Mouse (Mus musculus): ENCODE results near the gene Smg9. TPM values are rescaled to one million over a fixed set of nuclear protein-coding genes. Genes with fewer than 3 reads are reported as not detected.
A peak's percentile ranks its signal among the peaks of the same experiment; 100 is the strongest.

Gene Smg9
- polyA plus RNA-seq, 1 experiment from 2014 or later: 24.5 TPM

DNA sequence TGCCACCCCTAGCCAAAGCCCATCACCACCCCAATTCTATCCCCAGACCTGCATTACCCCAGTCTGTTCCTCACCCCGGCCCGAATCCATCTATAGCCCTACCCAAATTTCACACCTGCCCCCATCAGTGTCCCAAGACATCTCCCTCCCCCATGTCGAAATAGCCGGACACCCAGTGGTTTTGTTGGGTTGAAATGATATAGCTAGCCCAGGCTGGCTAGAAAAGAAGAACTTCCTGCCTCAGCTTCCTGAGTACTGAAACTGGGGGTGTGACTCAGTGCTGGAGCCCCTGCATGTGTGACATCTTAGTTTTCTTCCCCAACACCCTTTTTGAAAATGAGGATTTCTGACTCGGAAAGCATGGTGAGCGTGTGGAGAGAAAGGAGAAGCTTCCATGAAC is 67.4 kb downstream of the Smg9 start:
- 89% methylated on average over 6 of the region's 6 CpGs for WGBS
- no peaks in the 10 kb centered on the region for H3K9me3 ChIP-seq (ENCODE audit: low read depth, low read length)
- no peaks in the 10 kb centered on the region for H3K27me3 ChIP-seq (ENCODE audit: insufficient read depth, low read length)
- H3K36me3 ChIP-seq (ENCODE audit: insufficient read depth): peaks cover 12% of the 10 kb centered on the region; the same call in 1 of the 2 replicates
- peaks cover 7% of the 10 kb centered on the region; the same call in 1 of the 2 replicates for H3K4me1 ChIP-seq (ENCODE audit: insufficient read depth)
- no peak for TF ChIP-seq CTCF (IDR thresholded peaks at IDR 0.05; ENCODE audit: low read depth)
- no peak overlapping the region for H3K27ac ChIP-seq (ENCODE audit: low read depth)
- no peak for ATAC-seq (ENCODE audit: insufficient read depth)
- no peak for DNase-seq
- no peak overlapping the region for H3K4me2 ChIP-seq
- H3K9ac ChIP-seq: no peak overlapping the region
- H3K4me3 ChIP-seq (ENCODE audit: low read depth, low read length): no peak overlapping the region

DNA sequence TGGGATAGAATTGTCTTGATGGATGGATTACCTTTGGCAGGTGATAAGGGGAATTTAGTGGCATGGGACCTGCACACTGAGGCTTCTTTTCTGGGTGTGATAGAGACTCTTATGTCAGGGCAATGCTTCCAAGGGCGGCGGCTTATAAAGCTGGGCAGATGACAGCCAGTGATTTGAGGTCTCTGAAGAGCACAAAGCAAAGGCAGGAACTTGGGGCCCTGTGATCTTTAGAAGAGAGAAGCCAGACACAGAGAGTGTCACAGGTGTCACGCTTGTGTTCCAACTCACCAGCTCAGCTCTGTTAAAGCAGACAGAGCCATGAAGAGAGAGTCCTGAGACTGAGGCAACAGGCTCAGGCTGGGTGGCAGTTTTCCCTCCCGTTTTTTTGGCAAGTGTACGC is 68.5 kb downstream of the Smg9 start:
- no peak overlapping the region for H3K9ac ChIP-seq
- ATAC-seq (ENCODE audit: insufficient read depth): no peak

DNA sequence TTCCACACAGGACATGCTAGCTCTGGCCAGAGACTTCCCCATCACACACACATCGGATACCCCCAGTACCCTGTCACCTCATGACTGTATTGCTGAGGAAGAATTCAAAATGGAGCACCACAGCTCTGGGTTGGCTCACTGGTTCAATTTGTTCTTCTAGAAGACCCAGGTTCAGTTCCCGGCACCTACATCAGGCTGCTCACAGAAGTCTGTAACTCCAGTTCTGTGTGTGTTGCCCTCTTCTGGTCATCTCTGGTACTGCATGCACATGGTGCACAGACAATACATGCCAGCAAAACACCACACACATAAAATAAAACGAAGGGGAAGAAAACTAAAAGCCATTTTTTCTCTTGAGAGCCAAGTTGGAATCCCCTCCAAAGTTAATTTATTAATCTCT is 69.7 kb downstream of the Smg9 start:
- DNase-seq (peak; percentile 27), ATAC-seq (ENCODE audit: insufficient read depth) (no peak)
- H3K27ac ChIP-seq (ENCODE audit: low read depth): no peak overlapping the region
- no peak overlapping the region for H3K4me3 ChIP-seq (ENCODE audit: low read depth, low read length)
- WGBS: 84% methylated on average over 3 of the region's 3 CpGs
- H3K9ac ChIP-seq: no peak overlapping the region
- no peaks in the 10 kb centered on the region for H3K27me3 ChIP-seq (ENCODE audit: insufficient read depth, low read length)
- H3K9me3 ChIP-seq (ENCODE audit: low read depth, low read length): no peaks in the 10 kb centered on the region; the same call in 1 of the 2 replicates
- no peak overlapping the region for H3K4me2 ChIP-seq
- peak; percentile 60 for TF ChIP-seq CTCF (IDR thresholded peaks at IDR 0.05; ENCODE audit: low read depth)
- no peaks in the 10 kb centered on the region; the same call in 1 of the 2 replicates for H3K4me1 ChIP-seq (ENCODE audit: insufficient read depth)
- peaks cover 23% of the 10 kb centered on the region for H3K36me3 ChIP-seq (ENCODE audit: insufficient read depth)

More for the DNA sequence above, 68.5 kb downstream of the Smg9 start:
- no peak for TF ChIP-seq CTCF (IDR thresholded peaks at IDR 0.05; ENCODE audit: low read depth)
- H3K27me3 ChIP-seq (ENCODE audit: insufficient read depth, low read length): no peaks in the 10 kb centered on the region
- peaks cover 3% of the 10 kb centered on the region; the same call in 1 of the 2 replicates for H3K4me1 ChIP-seq (ENCODE audit: insufficient read depth)
- H3K4me3 ChIP-seq (ENCODE audit: low read depth, low read length): no peak overlapping the region
- H3K4me2 ChIP-seq: no peak overlapping the region
- peaks cover 22% of the 10 kb centered on the region for H3K36me3 ChIP-seq (ENCODE audit: insufficient read depth)
- no peak overlapping the region for H3K27ac ChIP-seq (ENCODE audit: low read depth)
- no peak for DNase-seq
- no peaks in the 10 kb centered on the region; the same call in 1 of the 2 replicates for H3K9me3 ChIP-seq (ENCODE audit: low read depth, low read length)
- WGBS: 84% methylated on average over 5 of the region's 5 CpGs

DNA sequence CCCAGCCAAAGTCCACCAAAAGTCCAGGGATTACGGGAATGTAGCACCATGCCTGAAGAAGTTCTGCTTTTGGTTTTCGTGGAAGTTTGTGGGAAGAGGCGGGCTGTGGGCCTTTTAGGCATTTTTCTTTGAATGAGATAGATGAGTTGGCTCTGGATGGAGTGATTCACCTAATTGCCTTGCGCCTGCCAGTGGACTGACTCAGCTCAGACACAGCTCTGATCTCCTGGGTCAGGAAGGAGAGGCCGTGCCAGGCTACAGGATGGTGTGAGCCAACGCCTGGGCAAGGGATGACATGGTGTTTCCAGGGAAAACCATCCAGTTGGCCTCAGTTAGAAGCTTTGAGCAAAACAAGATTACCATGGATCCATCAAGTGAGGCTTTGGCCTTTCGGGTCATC is 70.9 kb downstream of the Smg9 start:
- WGBS: 89% methylated on average over 7 of the region's 7 CpGs
- no peak for TF ChIP-seq CTCF (IDR thresholded peaks at IDR 0.05; ENCODE audit: low read depth)

More for the DNA sequence above, 70.9 kb downstream of the Smg9 start:
- Histone ChIP-seq H3K4me1 (ENCODE audit: insufficient read depth) (no peaks in the 10 kb centered on the region), H3K27me3 (ENCODE audit: insufficient read depth, low read length) (no peaks in the 10 kb centered on the region), H3K4me3 (ENCODE audit: low read depth, low read length) (no peak overlapping the region), H3K9me3 (ENCODE audit: low read depth, low read length) (no peaks in the 10 kb centered on the region; the same call in 1 of the 2 replicates), H3K27ac (ENCODE audit: low read depth) (no peak overlapping the region), H3K36me3 (ENCODE audit: insufficient read depth) (peaks cover 27% of the 10 kb centered on the region), H3K9ac (no peak overlapping the region), H3K4me2 (no peak overlapping the region)
- ATAC-seq (ENCODE audit: insufficient read depth) (no peak), DNase-seq (no peak)

Other genes with a start within 250 kb of the Smg9 start
- gene Zfp114, start 224.6 kb upstream of the Smg9 start, polyA plus RNA-seq (2014; fragmentation: Nextera tagmentation; extraction: Ambion mirVana): 6.7 and 8.2 TPM in 2 replicates
- gene Zfp111, start 188.2 kb upstream of the Smg9 start, polyA plus RNA-seq (2014; fragmentation: Nextera tagmentation; extraction: Ambion mirVana): 13.1 and 15.6 TPM in 2 replicates
- gene Zfp109, start 162.1 kb upstream of the Smg9 start, polyA plus RNA-seq (2014; fragmentation: Nextera tagmentation; extraction: Ambion mirVana): 4.3 and 4.8 TPM in 2 replicates
- gene Zfp108, start 144.8 kb upstream of the Smg9 start, polyA plus RNA-seq (2014; fragmentation: Nextera tagmentation; extraction: Ambion mirVana): 3.3 and 4.7 TPM in 2 replicates
- 8.4 and 8.6 TPM in 2 replicates for gene Zfp93, start 129.2 kb upstream of the Smg9 start, polyA plus RNA-seq (2014; fragmentation: Nextera tagmentation; extraction: Ambion mirVana)
- gene Zfp61, start 98.4 kb upstream of the Smg9 start, polyA plus RNA-seq (2014; fragmentation: Nextera tagmentation; extraction: Ambion mirVana): 32.1 and 32.4 TPM in 2 replicates
- 8.6 and 9.8 TPM in 2 replicates for gene Zfp94, start 83.0 kb upstream of the Smg9 start, polyA plus RNA-seq (2014; fragmentation: Nextera tagmentation; extraction: Ambion mirVana)
- gene Tescl, start 65.7 kb upstream of the Smg9 start, polyA plus RNA-seq (2014; fragmentation: Nextera tagmentation; extraction: Ambion mirVana): not detected in 2 replicates
- not detected in 2 replicates for gene Lypd5, start 50.4 kb upstream of the Smg9 start, polyA plus RNA-seq (2014; fragmentation: Nextera tagmentation; extraction: Ambion mirVana)
- gene Kcnn4, start 29.4 kb upstream of the Smg9 start, polyA plus RNA-seq (2014; fragmentation: Nextera tagmentation; extraction: Ambion mirVana): 1.6 and 1.7 TPM in 2 replicates
- 0.14 TPM in 1 of 2 replicates, not detected in the other for gene Irgc1, start 52.7 kb downstream of the Smg9 start, polyA plus RNA-seq (2014; fragmentation: Nextera tagmentation; extraction: Ambion mirVana)
- gene Plaur, start 62.9 kb downstream of the Smg9 start, polyA plus RNA-seq (2014; fragmentation: Nextera tagmentation; extraction: Ambion mirVana): 18.1 and 20.2 TPM in 2 replicates
- gene Cadm4, start 82.4 kb downstream of the Smg9 start, polyA plus RNA-seq (2014; fragmentation: Nextera tagmentation; extraction: Ambion mirVana): 0.34 and 0.72 TPM in 2 replicates
- 36.2 and 37.7 TPM in 2 replicates for gene Zfp428, start 107.4 kb downstream of the Smg9 start, polyA plus RNA-seq (2014; fragmentation: Nextera tagmentation; extraction: Ambion mirVana)
- gene AC161166.1, start 112.8 kb downstream of the Smg9 start, polyA plus RNA-seq (2014; fragmentation: Nextera tagmentation; extraction: Ambion mirVana): 0.32 and 0.47 TPM in 2 replicates
- 8.0 and 9.3 TPM in 2 replicates for gene Irgq, start 131.1 kb downstream of the Smg9 start, polyA plus RNA-seq (2014; fragmentation: Nextera tagmentation; extraction: Ambion mirVana)
- gene Pinlyp, start 146.5 kb downstream of the Smg9 start, polyA plus RNA-seq (2014; fragmentation: Nextera tagmentation; extraction: Ambion mirVana): not detected in 2 replicates
- 96.6 and 121 TPM in 2 replicates for gene Xrcc1, start 146.7 kb downstream of the Smg9 start, polyA plus RNA-seq (2014; fragmentation: Nextera tagmentation; extraction: Ambion mirVana)
- gene Ethe1, start 187.9 kb downstream of the Smg9 start, polyA plus RNA-seq (2014; fragmentation: Nextera tagmentation; extraction: Ambion mirVana): 26.5 and 26.7 TPM in 2 replicates
- 2.6 and 2.9 TPM in 2 replicates for gene Zfp575, start 188.0 kb downstream of the Smg9 start, polyA plus RNA-seq (2014; fragmentation: Nextera tagmentation; extraction: Ambion mirVana)
- gene Phldb3, start 211.1 kb downstream of the Smg9 start, polyA plus RNA-seq (2014; fragmentation: Nextera tagmentation; extraction: Ambion mirVana): 0.14 and 0.33 TPM in 2 replicates
- gene Lypd3, start 236.9 kb downstream of the Smg9 start, polyA plus RNA-seq (2014; fragmentation: Nextera tagmentation; extraction: Ambion mirVana): 0.14 TPM in 1 of 2 replicates, not detected in the other